Mouse (Mus musculus) heart, embryonic 14.5 days (tissue): Measurements from ENCODE around the gene Med26. TPM values are rescaled to one million over a fixed set of nuclear protein-coding genes. Genes with fewer than 3 reads are reported as not detected.

Experiments
- ATAC-seq: fragments of 200-750 bp; cut with Nextera tagmentation; 2 replicates; pipeline ENCODE4 v1.8.0; 2017; ENCODE audit warnings: low read depth, moderate TSS enrichment; ENCODE audit not compliant: insufficient number of reproducible peaks, insufficient read depth, low FRiP score
- H3K27ac ChIP-seq, 2 experiments: fragments of 200-500 bp in 1 of 2; fragments of 300-500 bp in 1 of 2; sonication (generic) in 1 of 2; replicated peaks in 1 of 2; 2 replicates each; pipeline ENCODE4 v1.5.1; 2012 to 2014; ENCODE audit warnings: low read depth in 2 of 2, low read length in 2 of 2, control low read depth in 1 of 2, mild to moderate bottlenecking in 1 of 2, mixed read lengths in 1 of 2; ENCODE audit not compliant: control insufficient read depth in 1 of 2, insufficient read depth in 1 of 2
- H3K27me3 ChIP-seq: fragments of 300-500 bp; sonication (generic); 2 replicates; pipeline ENCODE4 v1.6.1; 2014; ENCODE audit warnings: mild to moderate bottlenecking, low read length, control low read depth; ENCODE audit not compliant: control insufficient read depth, insufficient read depth
- H3K36me3 ChIP-seq: fragments of 300-500 bp; sonication (generic); 2 replicates; pipeline ENCODE4 v1.6.1; 2014; ENCODE audit warnings: mild to moderate bottlenecking, control low read depth, low read length, mixed read lengths; ENCODE audit not compliant: control insufficient read depth, insufficient read depth
- H3K4me1 ChIP-seq, 2 experiments: fragments of 200-500 bp in 1 of 2; fragments of 300-500 bp in 1 of 2; sonication (generic) in 1 of 2; 2 replicates each; pipeline ENCODE4 v1.6.1; 2012 to 2014; ENCODE audit warnings: low read length in 2 of 2, control low read depth in 1 of 2, mixed read lengths in 1 of 2; ENCODE audit not compliant: control insufficient read depth in 2 of 2, insufficient read depth in 2 of 2
- H3K4me2 ChIP-seq: fragments of 300-500 bp; sonication (generic); 2 replicates; pipeline ENCODE4 v1.6.1; 2014; ENCODE audit warnings: mild to moderate bottlenecking, low read length
- H3K4me3 ChIP-seq, 2 experiments: fragments of 200-500 bp in 1 of 2; fragments of 300-500 bp in 1 of 2; sonication (generic) in 1 of 2; 2 replicates each; pipeline ENCODE4 v1.5.1; 2012 to 2014; ENCODE audit warnings: low read length in 2 of 2, mild to moderate bottlenecking in 2 of 2, control low read depth in 1 of 2, low read depth in 1 of 2, moderate library complexity in 1 of 2; ENCODE audit not compliant: control insufficient read depth in 1 of 2, insufficient read depth in 1 of 2
- H3K9ac ChIP-seq: fragments of 300-500 bp; sonication (generic); 2 replicates; pipeline ENCODE4 v1.6.1; 2014; ENCODE audit warnings: mild to moderate bottlenecking, low read length
- H3K9me3 ChIP-seq: fragments of 300-500 bp; sonication (generic); 2 replicates; pipeline ENCODE4 v1.6.1; 2016; ENCODE audit warnings: low read length, control low read depth; ENCODE audit not compliant: control insufficient read depth
- WGBS: fragments of 180-500 bp; shearing (Covaris S2); extraction: QIAGEN DNeasy Blood & Tissue Kit; methylation state at CpG from one replicate; pipeline ENCODE4 v1.1.7; 2014; 5-methylcytosine and 5-hydroxymethylcytosine counted together
- microRNA-seq: library from miRNA; unstranded; fragments of <30 nt; microRNA quantifications from one replicate; pipeline ENCODE4, GENCODE M21; 2016
- polyA plus RNA-seq: library from polyadenylated mRNA; unstranded; fragments of >200 nt; fragmentation: Nextera tagmentation; extraction: Ambion mirVana; gene quantifications from 2 replicates; pipeline ENCODE4 v1.2.1, GENCODE M21; 2014

The Med26 gene
- polyA plus RNA-seq, 1 experiment from 2014 or later = 7.8 TPM

GRCm38 (mm10) chr8:72458457-72458856, 89.6 kb downstream of the Med26 start:
- Histone ChIP-seq H3K4me2 (no peak overlapping the region), H3K27ac (no peak overlapping the region), H3K4me3 (no peak overlapping the region), H3K4me1 (no peaks in the 10 kb centered on the region; a peak in 1 of 4 replicates), H3K36me3 (peaks cover 83% of the 10 kb centered on the region), H3K27me3 (no peaks in the 10 kb centered on the region), H3K9me3 (peaks cover 5% of the 10 kb centered on the region; the same call in 1 of the 2 replicates), H3K9ac (no peak overlapping the region)
- 74% methylated on average over 6 of the region's 6 CpGs for WGBS
- ATAC-seq = no peak

- Histone ChIP-seq H3K4me2 (no peak overlapping the region), H3K9ac (no peak overlapping the region), H3K27ac (no peak overlapping the region), H3K9me3 (peaks cover 5% of the 10 kb centered on the region; the same call in 1 of the 2 replicates), H3K4me3 (no peak overlapping the region), H3K4me1 (no peaks in the 10 kb centered on the region; a peak in 1 of 4 replicates), H3K27me3 (no peaks in the 10 kb centered on the region), H3K36me3 (peaks cover 83% of the 10 kb centered on the region)
- ATAC-seq = no peak
- 86% methylated on average over 3 of the region's 3 CpGs for WGBS
These were observed 90.3 kb downstream of the Med26 start for GRCm38 (mm10) chr8:72457806-72458205.

- Histone ChIP-seq H3K4me2 (no peak overlapping the region), H3K27me3 (no peaks in the 10 kb centered on the region), H3K9ac (no peak overlapping the region), H3K9me3 (peaks cover 5% of the 10 kb centered on the region; the same call in 1 of the 2 replicates), H3K4me3 (no peak overlapping the region), H3K36me3 (peaks cover 81% of the 10 kb centered on the region), H3K4me1 (no peaks in the 10 kb centered on the region; a peak in 1 of 4 replicates), H3K27ac (no peak overlapping the region)
- WGBS = 54% methylated on average over 4 of the region's 4 CpGs
- ATAC-seq = no peak
These were observed 92.8 kb downstream of the Med26 start for GRCm38 (mm10) chr8:72455317-72455716.

GRCm38 (mm10) chr8:72453904-72454303, 94.2 kb downstream of the Med26 start:
- H3K36me3 ChIP-seq = peaks cover 81% of the 10 kb centered on the region
- H3K4me3 ChIP-seq = no peak overlapping the region
- H3K4me1 ChIP-seq = no peaks in the 10 kb centered on the region; a peak in 1 of 4 replicates
- no peak for ATAC-seq
- no peaks in the 10 kb centered on the region for H3K27me3 ChIP-seq
- no peak overlapping the region for H3K27ac ChIP-seq
- no peak overlapping the region for H3K4me2 ChIP-seq
- no peak overlapping the region for H3K9ac ChIP-seq
- H3K9me3 ChIP-seq = peaks cover 5% of the 10 kb centered on the region; the same call in 1 of the 2 replicates
- 90% methylated on average over 2 of the region's 2 CpGs for WGBS

GRCm38 (mm10) chr8:72451516-72451915, 96.6 kb downstream of the Med26 start:
- Histone ChIP-seq H3K27ac (no peak overlapping the region), H3K27me3 (no peaks in the 10 kb centered on the region), H3K36me3 (peaks cover 61% of the 10 kb centered on the region), H3K9me3 (peaks cover 5% of the 10 kb centered on the region; the same call in 1 of the 2 replicates), H3K9ac (no peak overlapping the region), H3K4me1 (no peaks in the 10 kb centered on the region; a peak in 1 of 4 replicates), H3K4me2 (no peak overlapping the region), H3K4me3 (no peak overlapping the region)
- 71% methylated on average over 8 of the region's 8 CpGs for WGBS
- ATAC-seq = no peak

- H3K4me3 ChIP-seq = no peak overlapping the region
- ATAC-seq = no peak
- H3K9ac ChIP-seq = no peak overlapping the region
- H3K4me1 ChIP-seq = peaks cover 4 to 6% of the 10 kb centered on the region in 2 experiments; a peak in 3 of 4 replicates
- 94% methylated on average over 6 of the region's 6 CpGs for WGBS
- H3K4me2 ChIP-seq = no peak overlapping the region
- H3K27me3 ChIP-seq = no peaks in the 10 kb centered on the region
- peaks cover 12% of the 10 kb centered on the region for H3K36me3 ChIP-seq
- no peaks in the 10 kb centered on the region for H3K9me3 ChIP-seq
- no peak overlapping the region for H3K27ac ChIP-seq
These were observed 103.0 kb downstream of the Med26 start for GRCm38 (mm10) chr8:72445071-72445470.

Small RNA genes lying within 50 kb of the gene (microRNA-seq; reads per million reads assigned to microRNA genes)
- gene Gm28019 = not detected
- 3.9 reads per million, percentile 11 among the genes with 10 or more reads in this experiment for gene Mir7068

Other genes starting within 250 kb of the Med26 start
- 17.9 and 18.1 TPM in 2 replicates for gene Gm10282, start 243.0 kb downstream of the Med26 start, polyA plus RNA-seq
- gene Klf2, start 229.2 kb downstream of the Med26 start, polyA plus RNA-seq = 22.0 and 24.1 TPM in 2 replicates
- gene Eps15l1, start 126.8 kb downstream of the Med26 start, polyA plus RNA-seq = 39.4 and 44.1 TPM in 2 replicates
- 1.6 TPM in 2 replicates for gene Calr3, start 104.4 kb downstream of the Med26 start, polyA plus RNA-seq
- 8.1 and 9.4 TPM in 2 replicates for gene 1700030K09Rik, start 104.4 kb downstream of the Med26 start, polyA plus RNA-seq
- gene Cherp, start 73.0 kb downstream of the Med26 start, polyA plus RNA-seq = 30.9 and 34.7 TPM in 2 replicates
- 14.4 and 14.8 TPM in 2 replicates for gene Slc35e1, start 55.7 kb downstream of the Med26 start, polyA plus RNA-seq
- 122 and 126 TPM in 2 replicates for gene Smim7, start 22.8 kb upstream of the Med26 start, polyA plus RNA-seq
- gene Tmem38a, start 23.8 kb upstream of the Med26 start, polyA plus RNA-seq = 97.0 and 98.3 TPM in 2 replicates
- 0.14 and 0.19 TPM in 2 replicates for gene Nwd1, start 98.4 kb upstream of the Med26 start, polyA plus RNA-seq
- gene Sin3b, start 175.0 kb upstream of the Med26 start, polyA plus RNA-seq = 190 and 204 TPM in 2 replicates
- 0.59 and 1.3 TPM in 2 replicates for gene F2rl3, start 213.6 kb upstream of the Med26 start, polyA plus RNA-seq